Mouse (Mus musculus): ENCODE data around the gene 3300002I08Rik.
"Not testable (repeated sequence)": the region's sequence is repeated elsewhere in the genome, so short reads cannot be mapped to it uniquely, and the experiment has no call there.

3300002I08Rik gene

DNA sequence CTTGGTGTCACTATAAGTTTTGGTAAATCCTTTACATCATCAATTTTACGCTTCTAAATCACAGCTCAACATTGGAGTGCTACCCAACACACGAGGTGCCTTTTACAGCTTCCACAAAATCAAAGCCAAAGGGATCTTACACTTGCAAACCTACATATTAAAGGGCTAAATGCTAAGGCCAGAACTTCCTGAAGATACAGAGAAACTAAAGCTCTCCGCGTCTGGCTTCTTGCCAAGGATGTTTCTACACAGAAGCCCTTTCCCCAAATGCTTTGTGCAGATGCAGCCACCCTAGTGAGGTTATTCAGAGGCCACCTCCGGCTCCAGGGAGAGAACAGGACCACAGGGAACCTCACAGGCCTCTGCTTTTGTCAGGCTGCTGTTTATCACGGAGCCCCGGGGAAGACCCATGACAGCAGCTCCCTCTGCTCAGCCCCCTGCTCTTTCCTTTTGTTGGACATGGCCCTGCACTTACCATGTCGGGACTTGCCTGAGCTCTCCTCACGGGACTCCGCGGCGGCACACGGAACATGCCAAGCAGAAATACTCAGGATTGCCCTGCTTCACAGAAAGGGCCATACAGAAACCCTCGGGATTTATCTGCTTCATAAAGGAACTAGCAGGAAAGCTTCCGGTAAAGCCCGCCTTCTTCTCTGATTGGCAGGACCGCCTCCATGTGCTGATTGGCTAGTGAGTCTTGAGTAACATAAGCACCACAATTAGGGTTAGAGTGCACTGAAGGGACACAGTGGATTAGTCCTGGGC lies at the start of gene 3300002I08Rik:
TSS of gene 3300002I08Rik (minus strand) at position 653 of the 765 bp plus-strand sequence.
- in situ Hi-C loops (cut with MboI; ENCODE audit: unreplicated experiment in 2 of 2) = loop anchor here (10.0 to 25.0 kb wide), 4 partner anchors 227 to 1475 kb away; partner anchors contain the start of genes Zfp120 (in 2 of the 2), Acss1 (in 1 of the 2), Cst3 (in 1 of the 2) and Nanp (in 1 of the 2)

DNA sequence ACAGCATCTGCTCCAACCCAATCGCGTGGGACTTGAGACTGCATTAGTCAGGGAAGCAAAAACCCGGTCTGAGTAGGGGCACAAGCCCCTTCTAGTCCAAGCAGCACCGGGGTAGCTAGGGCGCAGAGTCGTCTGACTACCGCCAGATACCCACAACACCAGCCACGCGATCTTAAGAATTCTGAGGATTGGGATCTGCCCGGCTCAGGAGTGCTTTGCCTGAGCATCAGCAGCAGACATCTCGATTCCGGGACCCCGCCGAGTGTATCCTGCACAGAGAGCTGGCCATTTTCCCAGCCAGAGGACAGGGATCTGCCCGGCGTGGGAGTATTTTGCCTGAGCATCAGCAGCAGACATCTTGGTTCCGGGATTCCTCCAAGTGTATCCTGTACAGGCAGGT lies 49.6 kb upstream of the 3300002I08Rik start:
- in situ Hi-C loops (cut with MboI; ENCODE audit: unreplicated experiment in 2 of 2) = not testable (repeated sequence)

DNA sequence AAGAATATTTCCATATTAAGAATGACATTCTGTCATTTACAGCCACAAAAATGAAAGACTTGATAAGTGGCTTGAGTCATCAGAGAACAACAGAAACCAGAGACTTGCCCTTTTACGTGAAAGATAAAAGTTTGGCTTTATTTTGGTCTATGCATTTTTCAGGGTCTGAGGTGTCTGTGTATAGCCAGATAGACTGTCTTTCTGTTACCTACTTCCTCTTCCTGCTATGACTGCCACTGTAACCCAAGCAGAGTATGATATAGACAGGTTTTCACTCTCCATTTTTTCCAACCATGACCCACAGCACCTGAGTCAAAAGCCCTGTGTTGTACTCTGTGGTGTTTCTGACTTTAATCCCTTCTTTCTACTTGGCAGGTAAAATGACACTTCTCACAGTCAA lies 27.6 kb upstream of the 3300002I08Rik start:
- in situ Hi-C loops (cut with MboI; ENCODE audit: unreplicated experiment in 2 of 2) = loop anchor here in 1 of 2 experiments (10.0 kb wide), 1 partner anchor 105 kb away; no protein-coding TSS in a partner anchor

GRCm38 (mm10) chr2:150385553-150386106 lies 23.1 kb upstream of the 3300002I08Rik start:
- in situ Hi-C loops (cut with MboI; ENCODE audit: unreplicated experiment in 2 of 2) = not testable (repeated sequence)

DNA sequence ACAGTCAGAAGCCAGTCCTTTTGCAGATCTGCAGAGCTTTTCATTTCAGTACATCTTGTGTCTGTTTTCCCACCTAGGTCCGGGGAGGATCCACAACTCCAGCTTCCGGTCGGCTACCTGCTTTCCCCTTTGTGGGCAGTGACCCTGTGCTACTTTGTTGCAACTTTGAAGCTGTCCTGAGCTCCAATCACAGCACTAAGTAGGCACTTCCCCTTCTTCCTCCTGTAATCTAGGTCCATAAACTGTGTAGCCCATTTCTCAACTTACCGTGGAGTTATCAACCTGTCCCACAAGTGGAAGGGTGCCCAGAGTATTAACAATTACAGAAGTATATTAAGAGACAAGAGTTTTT lies 289 bp upstream of the 3300002I08Rik start:
- in situ Hi-C loops (cut with MboI; ENCODE audit: unreplicated experiment in 2 of 2) = loop anchor here (10.0 to 25.0 kb wide), 4 partner anchors 228 to 1476 kb away; partner anchors contain the start of genes Zfp120 (in 2 of the 2), Acss1 (in 1 of the 2), Cst3 (in 1 of the 2) and Nanp (in 1 of the 2)

GRCm38 (mm10) chr2:150357136-150357535 lies 5.4 kb downstream of the 3300002I08Rik start:
- in situ Hi-C loops (cut with MboI; ENCODE audit: unreplicated experiment in 2 of 2) = loop anchor here (25.0 kb wide), 2 partner anchors 680 to 1470 kb away; partner anchors contain the start of genes Cst3 (in 1 of the 2), Nanp (in 1 of the 2) and Ninl (in 1 of the 2)

DNA sequence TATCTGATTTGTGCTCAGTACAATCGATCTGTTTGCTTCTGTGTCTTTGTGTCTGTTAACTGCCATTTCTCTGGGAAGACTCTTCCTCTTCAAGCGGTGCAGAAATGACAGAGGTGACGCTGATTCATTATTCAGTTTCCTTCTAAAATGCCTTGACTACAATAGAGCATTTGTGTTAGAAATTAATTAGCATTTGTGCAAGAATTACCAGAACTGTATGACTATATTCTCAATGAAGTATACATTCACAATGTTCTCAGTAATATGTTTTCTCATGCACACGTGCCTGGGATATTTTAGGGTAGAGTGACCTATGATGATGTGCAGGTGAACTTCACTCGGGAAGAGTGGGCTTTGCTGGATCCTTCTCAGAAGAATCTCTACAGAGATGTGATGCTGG lies 39.2 kb downstream of the 3300002I08Rik start, which contains the start of gene Gm10130:
TSS of gene Gm10130 (plus strand) at position 301 of the 400 bp plus-strand sequence.
- in situ Hi-C loops (cut with MboI; ENCODE audit: unreplicated experiment in 2 of 2) = loop anchor here (25.0 kb wide), 2 partner anchors 186 to 736 kb away; partner anchors contain the start of gene Zfp120 (in 1 of the 2)

- in situ Hi-C loops (cut with MboI; ENCODE audit: unreplicated experiment in 2 of 2) = loop anchor here (5.0 to 25.0 kb wide), 4 partner anchors 48 to 732 kb away; partner anchors contain the start of gene Zfp120 (in 1 of the 2)
These were observed 43.6 kb downstream of the 3300002I08Rik start for GRCm38 (mm10) chr2:150318973-150319372.

DNA sequence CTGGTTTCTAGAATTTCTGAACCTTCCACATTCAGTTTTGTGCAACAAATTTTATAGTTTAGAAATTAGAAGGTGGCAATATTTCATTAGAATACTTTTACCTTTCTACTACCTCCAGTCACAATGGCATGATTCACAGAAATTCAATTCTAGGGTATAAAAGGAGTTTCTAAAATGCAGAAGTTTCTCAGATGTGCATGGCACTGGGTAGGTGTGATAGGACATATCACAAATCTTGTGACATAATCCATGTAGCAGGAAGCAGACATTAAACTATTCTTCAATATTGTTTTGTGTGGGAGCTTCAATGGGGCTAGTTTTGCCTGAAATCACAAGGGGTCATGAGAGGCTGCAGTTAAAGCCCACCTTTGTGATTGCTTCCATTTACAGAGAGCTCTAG lies 46.4 kb downstream of the 3300002I08Rik start:
- in situ Hi-C loops (cut with MboI; ENCODE audit: unreplicated experiment in 2 of 2) = loop anchor here (5.0 to 25.0 kb wide), 4 partner anchors 51 to 729 kb away; partner anchors contain the start of gene Zfp120 (in 1 of the 2)

DNA sequence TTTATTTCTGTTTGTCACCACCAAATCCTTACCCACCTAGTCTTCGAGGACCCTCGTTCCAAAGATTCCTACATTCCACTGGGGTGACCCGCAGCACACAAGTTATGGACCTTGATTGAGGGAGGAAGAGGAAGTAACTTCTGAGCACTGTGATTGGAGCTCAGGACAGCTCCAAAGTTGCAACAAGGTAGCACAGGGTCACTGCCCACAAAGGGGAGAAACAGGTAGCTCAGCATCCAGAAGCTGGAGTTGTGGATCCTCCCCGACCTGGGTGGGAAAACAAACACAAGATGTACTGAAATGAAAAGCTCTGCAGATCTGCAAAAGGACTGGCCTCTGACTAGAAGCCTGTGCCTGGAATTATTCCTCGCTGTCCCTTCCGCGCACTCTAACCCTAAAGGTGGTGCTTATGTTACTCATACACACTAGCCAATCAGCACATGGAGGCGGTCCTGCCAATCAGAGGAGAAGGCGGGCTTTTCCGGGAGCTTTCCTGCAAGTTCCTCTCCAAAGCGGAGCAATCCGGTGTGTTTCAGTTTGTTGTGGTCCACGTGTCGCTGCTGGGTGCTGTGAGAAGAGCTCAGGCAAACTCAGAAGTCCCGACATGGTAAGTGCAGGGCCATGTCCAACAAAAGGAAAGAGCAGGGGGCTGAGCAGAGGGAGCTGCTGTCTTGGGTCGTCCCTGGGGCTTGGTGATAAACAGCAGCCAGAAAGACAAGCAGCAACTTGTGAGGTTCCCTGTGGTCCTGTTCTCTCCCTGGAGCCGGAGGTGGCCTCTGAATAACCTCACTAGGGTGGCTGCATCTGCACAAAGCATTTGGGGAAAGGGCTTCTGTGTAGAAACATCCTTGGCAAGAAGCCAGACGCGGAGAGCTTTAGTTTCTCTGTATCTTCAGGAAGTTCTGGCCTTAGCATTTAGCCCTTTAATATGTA lies 51.3 kb downstream of the 3300002I08Rik start:
- in situ Hi-C loops (cut with MboI; ENCODE audit: unreplicated experiment in 2 of 2) = loop anchor here (25.0 kb wide), 2 partner anchors 174 to 724 kb away; partner anchors contain the start of gene Zfp120 (in 1 of the 2)

DNA sequence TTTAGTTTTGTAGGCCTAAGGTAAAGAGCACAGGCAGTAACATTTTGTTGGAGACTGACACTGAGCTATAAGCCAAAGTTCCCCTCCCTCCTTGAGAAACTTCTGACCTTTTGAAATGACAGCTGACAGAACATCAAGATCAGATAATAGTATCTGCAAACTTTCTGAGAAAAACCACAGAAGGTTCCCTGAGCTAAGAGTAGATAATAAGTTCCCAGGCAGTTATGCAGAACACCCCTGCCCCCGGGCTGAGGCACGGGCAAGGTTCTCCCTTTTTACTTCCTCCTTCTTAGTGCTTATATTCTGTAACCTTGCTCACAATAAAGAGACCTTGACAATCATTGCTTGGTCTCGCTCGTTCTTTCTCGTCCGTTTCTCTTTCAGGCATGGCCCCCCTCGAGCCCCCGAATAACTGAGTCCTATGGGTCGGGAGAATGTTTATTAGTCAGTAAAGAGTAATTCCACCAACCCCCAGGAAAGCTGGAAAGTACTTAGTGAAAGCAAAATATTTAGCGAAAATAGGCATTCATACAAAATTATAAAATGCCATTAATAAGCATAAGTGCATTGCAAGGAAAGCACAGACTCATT lies 55.3 kb downstream of the 3300002I08Rik start:
- in situ Hi-C loops (cut with MboI; ENCODE audit: unreplicated experiment in 2 of 2) = loop anchor here (25.0 kb wide), 2 partner anchors 170 to 720 kb away; partner anchors contain the start of gene Zfp120 (in 1 of the 2)

DNA sequence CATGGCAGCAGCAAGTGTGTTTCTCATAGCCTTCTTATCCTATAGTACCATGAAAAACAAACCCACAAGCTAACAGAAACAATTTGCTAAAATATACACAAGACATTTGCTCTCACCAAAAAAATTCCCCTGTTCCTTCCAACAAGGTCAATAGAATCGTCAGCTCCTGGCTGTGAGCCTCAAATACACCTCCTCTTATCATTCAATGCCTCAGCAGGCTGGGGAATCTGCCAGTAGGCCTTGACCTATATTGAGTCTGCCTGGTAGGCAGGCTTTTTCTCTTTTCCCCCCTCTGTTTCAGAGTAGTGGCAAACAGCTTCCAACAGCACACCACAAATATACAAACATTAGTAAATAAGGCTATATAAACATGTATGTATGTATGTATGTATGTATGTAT lies 63.5 kb downstream of the 3300002I08Rik start:
- in situ Hi-C loops (cut with MboI; ENCODE audit: unreplicated experiment in 2 of 2) = no loop called here

GRCm38 (mm10) chr2:150293669-150294068 lies 68.9 kb downstream of the 3300002I08Rik start:
- in situ Hi-C loops (cut with MboI; ENCODE audit: unreplicated experiment in 2 of 2) = no loop called here
